In genomic region chr10:25580066-25580465, GRCm38 (mm10) we compare ENCODE assay signal across 22 mouse cellular contexts. TPM values are rescaled to one million over a fixed set of nuclear protein-coding genes. Genes with fewer than 3 reads are reported as not detected.
"Had no signal": no experiment of that assay in that cellular context is flagged by ENCODE, and none has a peak within 500 bp of the region (broad histone marks: within the 10 kb centered on the region; RNA-seq: fewer than 3 reads in every experiment).

No protein-coding gene starts in this region.

- H3K4me1 ChIP-seq: midbrain, embryonic 10.5 days; midbrain, embryonic 12.5 days; neural tube, embryonic 13.5 days; neural tube, embryonic 15.5 days had no signal

- ATAC-seq: midbrain, embryonic 16.5 days had no signal

- H3K4me3 ChIP-seq: midbrain, embryonic 10.5 days; midbrain, embryonic 12.5 days; myocyte; neural tube, embryonic 13.5 days; neural tube, embryonic 15.5 days had no signal

- H3K27me3 ChIP-seq: midbrain, embryonic 12.5 days; neural tube, embryonic 13.5 days; neural tube, embryonic 15.5 days had no signal

- H3K4me2 ChIP-seq: midbrain, embryonic 12.5 days; neural tube, embryonic 13.5 days; neural tube, embryonic 15.5 days had no signal

- DNase-seq: lung, adult 2 months; lung, postnatal 10 days; lung, postnatal 4 days; midbrain, embryonic 14.5 days; retina, postnatal 1 day; right cerebral cortex, adult 18-20 months; right cerebral cortex, postnatal 25 days; right cerebral cortex, postnatal 4 days; spleen, adult 18-20 months; thymus, adult 18-20 months; thymus, postnatal 14 days; thymus, postnatal 36 days had no signal

- H3K9me3 ChIP-seq: midbrain, embryonic 10.5 days; midbrain, embryonic 12.5 days; neural tube, embryonic 13.5 days; neural tube, embryonic 15.5 days had no signal

- H3K27ac ChIP-seq: midbrain, embryonic 10.5 days; midbrain, embryonic 12.5 days; neural tube, embryonic 13.5 days; neural tube, embryonic 15.5 days had no signal

- H3K9ac ChIP-seq: midbrain, embryonic 12.5 days; neural tube, embryonic 13.5 days; neural tube, embryonic 15.5 days had no signal

- H3K36me3 ChIP-seq: midbrain, embryonic 10.5 days; midbrain, embryonic 12.5 days; neural tube, embryonic 13.5 days; neural tube, embryonic 15.5 days had no signal

RNA-seq across cellular contexts. Expression of gene Smlr1, which starts 44.0 kb away (rescaled TPM):
- polyA plus RNA-seq: lung, adult 2 months; lung, embryonic 16.5 days; midbrain, embryonic 10.5 days; midbrain, embryonic 12.5 days; midbrain, embryonic 14.5 days; neural tube, embryonic 11.5 days; neural tube, embryonic 13.5 days; neural tube, embryonic 15.5 days; stomach, embryonic 14.5 days; thymus, postnatal 0 days had no signal
